Mouse (Mus musculus): ENCODE results near the gene Adgrl4.

Adgrl4 gene

GRCm38 (mm10) chr3:151437693-151438092 lies at the start of gene Adgrl4:
Adgrl4 (plus strand) TSS chr3:151437887.
- no peak for DNase-seq (ENCODE audit: low read depth, low spot score)

GRCm38 (mm10) chr3:151390912-151391311 lies 46.8 kb upstream of the Adgrl4 start:
- DNase-seq (ENCODE audit: low read depth, low spot score) = no peak

- no peak for DNase-seq (ENCODE audit: low read depth, low spot score)
Measured at GRCm38 (mm10) chr3:151392891-151393290, 44.8 kb upstream of the Adgrl4 start.

- DNase-seq (ENCODE audit: low read depth, low spot score) = no peak
Measured at GRCm38 (mm10) chr3:151393330-151393729, 44.4 kb upstream of the Adgrl4 start.

- no peak for DNase-seq (ENCODE audit: low read depth, low spot score)
Measured at GRCm38 (mm10) chr3:151399270-151399669, 38.4 kb upstream of the Adgrl4 start.

- no peak for DNase-seq (ENCODE audit: low read depth, low spot score)
Measured at GRCm38 (mm10) chr3:151411031-151411430, 26.7 kb upstream of the Adgrl4 start.

GRCm38 (mm10) chr3:151411488-151411887 lies 26.2 kb upstream of the Adgrl4 start:
- DNase-seq (ENCODE audit: low read depth, low spot score) = peak; percentile 20

GRCm38 (mm10) chr3:151416931-151417330 lies 20.8 kb upstream of the Adgrl4 start:
- no peak for DNase-seq (ENCODE audit: low read depth, low spot score)

- DNase-seq (ENCODE audit: low read depth, low spot score) = peak; percentile 12
Measured at GRCm38 (mm10) chr3:151417688-151418572, 19.8 kb upstream of the Adgrl4 start.

GRCm38 (mm10) chr3:151424326-151425207 lies 13.1 kb upstream of the Adgrl4 start:
- no peak for DNase-seq (ENCODE audit: low read depth, low spot score)

- no peak for DNase-seq (ENCODE audit: low read depth, low spot score)
Measured at GRCm38 (mm10) chr3:151430106-151430505, 7.6 kb upstream of the Adgrl4 start.

GRCm38 (mm10) chr3:151431507-151431906 lies 6.2 kb upstream of the Adgrl4 start:
- DNase-seq (ENCODE audit: low read depth, low spot score) = no peak

- no peak for DNase-seq (ENCODE audit: low read depth, low spot score)
Measured at GRCm38 (mm10) chr3:151438364-151438763, 677 bp downstream of the Adgrl4 start.

- DNase-seq (ENCODE audit: low read depth, low spot score) = no peak
Measured at GRCm38 (mm10) chr3:151439976-151440375, 2.3 kb downstream of the Adgrl4 start.

GRCm38 (mm10) chr3:151442026-151442425 lies 4.3 kb downstream of the Adgrl4 start:
- DNase-seq (ENCODE audit: low read depth, low spot score) = no peak

- no peak for DNase-seq (ENCODE audit: low read depth, low spot score)
Measured at GRCm38 (mm10) chr3:151443486-151443885, 5.8 kb downstream of the Adgrl4 start.

- no peak for DNase-seq (ENCODE audit: low read depth, low spot score)
Measured at GRCm38 (mm10) chr3:151444284-151444683, 6.6 kb downstream of the Adgrl4 start.

GRCm38 (mm10) chr3:151445936-151446335 lies 8.2 kb downstream of the Adgrl4 start:
- DNase-seq (ENCODE audit: low read depth, low spot score) = peak; percentile 83

- DNase-seq (ENCODE audit: low read depth, low spot score) = no peak
Measured at GRCm38 (mm10) chr3:151454985-151455701, 17.5 kb downstream of the Adgrl4 start.

GRCm38 (mm10) chr3:151459430-151460190 lies 21.9 kb downstream of the Adgrl4 start:
- DNase-seq (ENCODE audit: low read depth, low spot score) = peak; percentile 58

GRCm38 (mm10) chr3:151465215-151465614 lies 27.5 kb downstream of the Adgrl4 start:
- DNase-seq (ENCODE audit: low read depth, low spot score) = peak; percentile 3
